15 mouse cellular contexts compared by ENCODE assay signal in genomic region chr16:84919087-84919486, GRCm38 (mm10).
A peak's percentile ranks its signal among the peaks of the same experiment; 100 is the strongest.
DNase-seq lines count a peak whose midpoint lies in the region; ATAC-seq and TF ChIP-seq lines count a peak whose summit lies in the region.
"Had no signal": no experiment of that assay in that cellular context is flagged by ENCODE, and none has a peak within 500 bp of the region (broad histone marks: within the 10 kb centered on the region; RNA-seq: fewer than 3 reads in every experiment).

No protein-coding gene starts in this region.

- 0 out of 2 replicates have a peak, but pooled peaks cover 8% of the 10 kb centered on the region for H3K4me1 ChIP-seq in embryonic facial prominence, embryonic 12.5 days
- peaks cover 9% of the 10 kb centered on the region; the same call in 1 of the 2 replicates for H3K4me1 ChIP-seq in limb, embryonic 14.5 days (ENCODE audit: control insufficient read depth, insufficient read depth, low read length)
- no peaks in the 10 kb centered on the region for H3K4me1 ChIP-seq in liver, embryonic 11.5 days (replicated peaks; ENCODE audit: control insufficient read depth, insufficient read depth, low read length)

- no peak for ATAC-seq in embryonic facial prominence, embryonic 12.5 days (ENCODE audit: insufficient number of reproducible peaks, insufficient read depth, low FRiP score, low TSS enrichment)
- ATAC-seq in limb, embryonic 14.5 days (ENCODE audit: low FRiP score, low read depth): no peak
- no peak for ATAC-seq in liver, embryonic 11.5 days (replicated peaks; ENCODE audit: low FRiP score)

- 70% methylated on average over 3 of the region's 3 CpGs for WGBS in embryonic facial prominence, embryonic 12.5 days
- WGBS in limb, embryonic 14.5 days: 65% methylated on average over 3 of the region's 3 CpGs
- 71% methylated on average over 3 of the region's 3 CpGs for WGBS in liver, embryonic 11.5 days

- no peak for TF ChIP-seq POLR2A in limb, embryonic 14.5 days (IDR thresholded peaks at IDR 0.05; ENCODE audit: borderline replicate concordance, extremely low read depth, insufficient read depth, insufficient read length)

- no peaks in the 10 kb centered on the region for H3K36me3 ChIP-seq in embryonic facial prominence, embryonic 12.5 days
- H3K36me3 ChIP-seq in limb, embryonic 14.5 days (ENCODE audit: control insufficient read depth, insufficient read depth, low read length): no peaks in the 10 kb centered on the region
- no peaks in the 10 kb centered on the region for H3K36me3 ChIP-seq in liver, embryonic 11.5 days (ENCODE audit: control insufficient read depth, insufficient read depth, low read length)

- H3K4me2 ChIP-seq in embryonic facial prominence, embryonic 12.5 days (replicated peaks): no peak overlapping the region
- H3K4me2 ChIP-seq in limb, embryonic 14.5 days (replicated peaks; ENCODE audit: low read depth, low read length, severe bottlenecking): no peak overlapping the region
- H3K4me2 ChIP-seq in liver, embryonic 11.5 days: no peak overlapping the region

- DNase-seq in layer of hippocampus, adult 2 months (ENCODE audit: low spot score in 2 of 2): no peak
- DNase-seq in layer of hippocampus, postnatal 10 days (ENCODE audit: low spot score in 2 of 2): no peak
- peak; percentile 33 for DNase-seq in R1 (ENCODE audit: low read depth, low spot score)
- DNase-seq in limb, embryonic 14.5 days (ENCODE audit: low spot score): no peak
- DNase-seq in liver, embryonic 11.5 days (ENCODE audit: low spot score): no peak
- no peak for DNase-seq in heart, postnatal 36 days
- DNase-seq: adrenal gland, postnatal 25 days; cerebellum, adult 11 months; heart, adult 11 months; heart, postnatal 10 days; kidney, adult 2 months; lung, postnatal 14 days; right cerebral cortex, postnatal 25 days; thymus, postnatal 14 days had no signal

- no peak for TF ChIP-seq CTCF in layer of hippocampus, adult 2 months (conservative IDR thresholded peaks at IDR 0.05)

- intact Hi-C loops in heart, postnatal 36 days (cut with DNase I): no loop called here

- peak overlapping the region; percentile 36; the same call in 1 of the 2 replicates for H3K27ac ChIP-seq in layer of hippocampus, adult 2 months
- peak overlapping the region; percentile 88 for H3K27ac ChIP-seq in embryonic facial prominence, embryonic 12.5 days
- peak overlapping the region; percentile 67 for H3K27ac ChIP-seq in limb, embryonic 14.5 days (replicated peaks; ENCODE audit: low read depth, low read length)
- no peak overlapping the region for H3K27ac ChIP-seq in liver, embryonic 11.5 days (ENCODE audit: low read depth, low read length)

- H3K27me3 ChIP-seq in embryonic facial prominence, embryonic 12.5 days: no peaks in the 10 kb centered on the region
- no peaks in the 10 kb centered on the region for H3K27me3 ChIP-seq in limb, embryonic 14.5 days (ENCODE audit: control insufficient read depth, insufficient read depth, low read length)
- no peaks in the 10 kb centered on the region for H3K27me3 ChIP-seq in liver, embryonic 11.5 days (replicated peaks; ENCODE audit: control insufficient read depth, insufficient read depth, low read length)

- no peaks in the 10 kb centered on the region for H3K9me3 ChIP-seq in embryonic facial prominence, embryonic 12.5 days
- no peaks in the 10 kb centered on the region for H3K9me3 ChIP-seq in limb, embryonic 14.5 days (ENCODE audit: control insufficient read depth, low read length)
- no peaks in the 10 kb centered on the region for H3K9me3 ChIP-seq in liver, embryonic 11.5 days (ENCODE audit: control insufficient read depth, low read length)

- H3K9ac ChIP-seq in embryonic facial prominence, embryonic 12.5 days: no peak overlapping the region
- no peak overlapping the region for H3K9ac ChIP-seq in limb, embryonic 14.5 days (ENCODE audit: low read depth, low read length, severe bottlenecking)
- H3K9ac ChIP-seq in liver, embryonic 11.5 days (ENCODE audit: low read depth, low read length): no peak overlapping the region

- H3K4me3 ChIP-seq in layer of hippocampus, adult 2 months: no peak overlapping the region
- H3K4me3 ChIP-seq in embryonic facial prominence, embryonic 12.5 days: no peak overlapping the region
- H3K4me3 ChIP-seq in limb, embryonic 14.5 days (replicated peaks; ENCODE audit: low read length): no peak overlapping the region
- H3K4me3 ChIP-seq in liver, embryonic 11.5 days (ENCODE audit: low read depth, low read length): no peak overlapping the region
